Mouse (Mus musculus): ENCODE results near the gene Gm3002. TPM values are rescaled to one million over a fixed set of nuclear protein-coding genes. Genes with fewer than 3 reads are reported as not detected.
"Not testable (repeated sequence)": the region's sequence is repeated elsewhere in the genome, so short reads cannot be mapped to it uniquely, and the experiment has no call there.

The Gm3002 gene
- polyA plus RNA-seq (2012; rRNA removed) = 6.7 and 7.2 TPM in 2 replicates

- not testable (repeated sequence) for DNase-seq (ENCODE audit: low read depth)
Measured at GRCm38 (mm10) chr14:3809774-3810173, at the start of gene Gm3002. Gene Gm3002, plus strand, starts transcription at chr14:3810074.

- DNase-seq (ENCODE audit: low read depth) = not testable (repeated sequence)
Measured at GRCm38 (mm10) chr14:3845945-3846344, 36.1 kb downstream of the Gm3002 start, which contains the start of gene Gm3033. Gene Gm3033, plus strand, starts transcription at chr14:3846245.

GRCm38 (mm10) chr14:3883872-3884271, 74.0 kb downstream of the Gm3002 start, which contains the start of gene Gm2916:
Gene Gm2916, plus strand, starts transcription at chr14:3884172.
- DNase-seq (ENCODE audit: low read depth) = not testable (repeated sequence)

GRCm38 (mm10) chr14:3931456-3931855, 121.6 kb downstream of the Gm3002 start, which contains the start of gene Gm3029:
Gene Gm3029, plus strand, starts transcription at chr14:3931756.
- DNase-seq (ENCODE audit: low read depth) = not testable (repeated sequence)

GRCm38 (mm10) chr14:3963247-3963646, 153.4 kb downstream of the Gm3002 start, which contains the start of gene Gm3095:
Gene Gm3095, plus strand, starts transcription at chr14:3963547.
- not testable (repeated sequence) for DNase-seq (ENCODE audit: low read depth)

GRCm38 (mm10) chr14:3998094-3998493, 188.2 kb downstream of the Gm3002 start, which contains the start of gene Gm3099:
Gene Gm3099, plus strand, starts transcription at chr14:3998394.
- DNase-seq (ENCODE audit: low read depth) = not testable (repeated sequence)

Other genes starting within 250 kb of the Gm3002 start
- not detected in 2 replicates for gene Gm3012, start 175.6 kb upstream of the Gm3002 start, polyA plus RNA-seq (2012; rRNA removed)
- 6.1 and 6.5 TPM in 2 replicates for gene Gm3020, start 158.0 kb upstream of the Gm3002 start, polyA plus RNA-seq (2012; rRNA removed)
- gene Gm3043, start 121.3 kb upstream of the Gm3002 start, polyA plus RNA-seq (2012; rRNA removed) = not detected in 2 replicates
- 0.14 TPM in 1 of 2 replicates, not detected in the other for gene Gm3033, start 36.2 kb downstream of the Gm3002 start, polyA plus RNA-seq (2012; rRNA removed)
- not detected in 2 replicates for gene Gm2916, start 74.1 kb downstream of the Gm3002 start, polyA plus RNA-seq (2012; rRNA removed)
- not detected in 2 replicates for gene Gm3029, start 121.7 kb downstream of the Gm3002 start, polyA plus RNA-seq (2012; rRNA removed)
- gene Gm3095, start 153.5 kb downstream of the Gm3002 start, polyA plus RNA-seq (2012; rRNA removed) = 0.93 and 1.7 TPM in 2 replicates
- not detected in 2 replicates for gene Gm3099, start 188.3 kb downstream of the Gm3002 start, polyA plus RNA-seq (2012; rRNA removed)
- gene Gm5796, start 213.9 kb downstream of the Gm3002 start, polyA plus RNA-seq (2012; rRNA removed) = 5.6 and 6.0 TPM in 2 replicates